Mouse (Mus musculus) olfactory bulb, adult 2 months (tissue): Measurements from ENCODE around the gene Nono. TPM values are rescaled to one million over a fixed set of nuclear protein-coding genes. Genes with fewer than 3 reads are reported as not detected.

Source experiments
- H3K27ac ChIP-seq: fragments of 200-500 bp; 2 replicates; pipeline ENCODE4 v1.5.1; 2012; ENCODE audit warnings: low read depth, low read length; ENCODE audit not compliant: insufficient read depth
- H3K4me1 ChIP-seq: fragments of 200-500 bp; 2 replicates; pipeline ENCODE4 v1.6.1; 2012; ENCODE audit warnings: low read length; ENCODE audit not compliant: control insufficient read depth, insufficient read depth
- H3K4me3 ChIP-seq: fragments of 200-500 bp; 2 replicates; pipeline ENCODE4 v1.5.1; 2012; ENCODE audit warnings: mild to moderate bottlenecking, low read depth, low read length, moderate library complexity; ENCODE audit not compliant: insufficient read depth
- CTCF ChIP-seq: fragments of 200-500 bp; IDR thresholded peaks from 2 replicates; pipeline ENCODE4 v1.5.1; 2012; ENCODE audit warnings: low read depth, mild to moderate bottlenecking, low read length, moderate library complexity; ENCODE audit not compliant: insufficient read depth
- POLR2A ChIP-seq: fragments of 200-500 bp; IDR thresholded peaks from 2 replicates; pipeline ENCODE4 v1.6.1; 2012; ENCODE audit warnings: mild to moderate bottlenecking, low read depth, low read length, moderate library complexity; ENCODE audit not compliant: insufficient read depth
- WGBS: fragments of 180-500 bp; shearing (Covaris S2); methylation state at CpG from one replicate; pipeline ENCODE4 v1.1.7; 2018; 5-methylcytosine and 5-hydroxymethylcytosine counted together
- polyA plus RNA-seq: library from polyadenylated mRNA; stranded (reverse); fragments of >200 nt; gene quantifications from 2 replicates; pipeline ENCODE4 v1.2.4, GENCODE M21; 2012; ENCODE audit warnings: low replicate concordance; ENCODE audit not compliant: missing spikeins, insufficient read depth, insufficient read length

The Nono gene
- polyA plus RNA-seq, 1 experiment, result not detected

GRCm38 (mm10) chrX:101419725-101420699 is 9.1 kb upstream of the Nono start:
- Histone ChIP-seq H3K4me3 (peak overlapping the region; percentile 97), H3K27ac (peak overlapping the region; percentile 90), H3K4me1 (peaks cover 12% of the 10 kb centered on the region; the same call in 1 of the 2 replicates)
- WGBS, result 15% methylated on average over 53 of the region's 54 CpGs
- TF ChIP-seq CTCF (no peak), POLR2A (peak; percentile 41; the same call in 1 of the 2 replicates)

DNA sequence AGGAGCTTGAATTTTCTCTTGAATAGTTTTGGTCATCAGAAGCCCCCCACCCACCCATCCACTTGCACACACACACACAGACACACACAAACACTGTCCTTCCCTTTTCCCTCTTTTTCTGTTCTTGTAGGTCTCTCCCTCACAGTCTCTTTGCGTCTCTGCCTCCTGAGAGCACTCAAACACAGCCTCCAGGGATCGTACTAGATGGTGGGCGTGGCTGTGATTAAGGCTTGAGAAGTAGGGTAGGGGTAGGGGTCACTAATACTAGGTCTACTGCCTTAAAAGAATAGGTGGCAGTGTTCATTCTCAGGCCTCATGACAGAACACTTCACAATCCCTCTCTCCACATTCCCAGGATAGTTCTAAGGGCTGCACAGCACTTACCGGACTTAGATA is 8.4 kb upstream of the Nono start, which contains the start of gene Zmym3:
Gene Zmym3, minus strand, starts transcription at position 150 of the 396 bp plus-strand sequence.
- Histone ChIP-seq H3K27ac (peak within 1 kb of the TSS; percentile 84), H3K4me1 (peaks cover 12% of the 10 kb centered on the region; the same call in 1 of the 2 replicates), H3K4me3 (peak within 1 kb of the TSS; percentile 97)
- WGBS, result 22% methylated on average over 4 of the region's 4 CpGs
- TF ChIP-seq POLR2A (no peak), CTCF (no peak)

GRCm38 (mm10) chrX:101423462-101423861 is 5.7 kb upstream of the Nono start:
- no peak overlapping the region for H3K27ac ChIP-seq
- WGBS, result 64% methylated on average over 2 of the region's 2 CpGs
- peaks cover 3% of the 10 kb centered on the region; the same call in 1 of the 2 replicates for H3K4me1 ChIP-seq
- TF ChIP-seq POLR2A (no peak), CTCF (no peak)
- no peak overlapping the region for H3K4me3 ChIP-seq

- WGBS, result 0% methylated on average over 1 of the region's 1 CpGs
- Histone ChIP-seq H3K27ac (no peak overlapping the region), H3K4me1 (no peaks in the 10 kb centered on the region), H3K4me3 (no peak overlapping the region)
- no peak for TF ChIP-seq CTCF
- TF ChIP-seq POLR2A, result no peak
Observed at GRCm38 (mm10) chrX:101427774-101428173, 1.3 kb upstream of the Nono start.

GRCm38 (mm10) chrX:101428785-101429141 is 355 bp upstream of the Nono start:
- 13% methylated on average over 7 of the region's 7 CpGs for WGBS
- Histone ChIP-seq H3K27ac (peak overlapping the region; percentile 98), H3K4me3 (peak overlapping the region; percentile 16), H3K4me1 (no peaks in the 10 kb centered on the region)
- no peak for TF ChIP-seq POLR2A

- WGBS, result 14% methylated on average over 14 of the region's 14 CpGs
Observed at GRCm38 (mm10) chrX:101429976-101430375, 858 bp downstream of the Nono start.

GRCm38 (mm10) chrX:101448886-101449475 is 19.9 kb downstream of the Nono start, which contains the start of gene Itgb1bp2:
Gene Itgb1bp2 (plus strand): TSS chrX:101449088.
- Histone ChIP-seq H3K27ac (no peak within 1 kb of the TSS), H3K4me3 (no peak within 1 kb of the TSS), H3K4me1 (no peaks in the 10 kb centered on the region)
- whole genome bisulfite sequencing, result 75% methylated on average over 4 of the region's 4 CpGs
- TF ChIP-seq POLR2A (no peak), CTCF (no peak)

More at GRCm38 (mm10) chrX:101429976-101430375, 858 bp downstream of the Nono start:
- TF ChIP-seq POLR2A (no peak), CTCF (no peak)
- Histone ChIP-seq H3K4me1 (no peaks in the 10 kb centered on the region), H3K4me3 (peak overlapping the region; percentile 84), H3K27ac (peak overlapping the region; percentile 72)

DNA sequence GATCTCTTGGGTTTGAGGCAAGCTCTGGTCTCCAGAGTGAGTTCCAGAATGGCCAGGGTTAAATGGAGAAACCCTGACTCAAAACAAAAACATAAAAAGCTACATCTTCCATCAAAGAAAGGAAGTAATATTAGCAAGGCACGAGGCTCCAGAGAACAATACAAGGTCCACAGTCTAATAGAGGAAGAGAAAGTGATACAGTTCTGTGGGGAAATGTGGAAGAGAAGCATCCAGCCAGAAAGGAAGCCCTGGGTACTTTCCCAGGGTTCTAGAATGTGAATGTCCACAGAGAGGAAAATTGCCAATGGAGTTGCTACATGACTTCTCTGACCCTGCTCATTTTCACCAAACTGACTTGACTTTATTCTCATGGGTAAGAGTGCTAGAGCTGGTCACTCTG is 22.0 kb downstream of the Nono start:
- TF ChIP-seq POLR2A, result no peak
- TF ChIP-seq CTCF, result no peak
- Histone ChIP-seq H3K4me3 (no peak overlapping the region), H3K4me1 (no peaks in the 10 kb centered on the region), H3K27ac (no peak overlapping the region)
- 44% methylated on average over 1 of the region's 1 CpGs for WGBS

DNA sequence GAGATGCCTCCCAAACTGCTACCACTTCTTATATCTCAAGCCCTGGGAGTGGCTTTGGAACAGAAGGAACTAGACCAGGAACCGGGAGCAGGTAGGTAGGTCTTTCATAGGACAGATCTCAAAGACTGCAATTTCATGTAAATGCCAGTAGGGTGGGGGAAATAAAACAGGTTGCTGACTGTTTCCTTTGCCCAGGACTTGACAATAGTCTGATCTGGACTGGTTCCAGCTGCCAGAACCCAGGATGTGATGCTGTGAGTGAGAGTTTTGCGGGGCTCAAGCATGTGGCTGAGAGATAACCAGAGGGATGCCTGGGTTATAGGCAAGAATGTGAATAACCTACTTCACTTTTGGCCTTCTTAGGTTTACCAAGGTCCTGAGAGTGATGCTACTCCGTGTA is 22.5 kb downstream of the Nono start:
- WGBS, result 81% methylated on average over 3 of the region's 3 CpGs
- no peak for TF ChIP-seq CTCF
- no peak for TF ChIP-seq POLR2A
- Histone ChIP-seq H3K4me3 (no peak overlapping the region), H3K27ac (no peak overlapping the region), H3K4me1 (no peaks in the 10 kb centered on the region)
